18 mouse cellular contexts compared by ENCODE assay signal in the genomic region with DNA sequence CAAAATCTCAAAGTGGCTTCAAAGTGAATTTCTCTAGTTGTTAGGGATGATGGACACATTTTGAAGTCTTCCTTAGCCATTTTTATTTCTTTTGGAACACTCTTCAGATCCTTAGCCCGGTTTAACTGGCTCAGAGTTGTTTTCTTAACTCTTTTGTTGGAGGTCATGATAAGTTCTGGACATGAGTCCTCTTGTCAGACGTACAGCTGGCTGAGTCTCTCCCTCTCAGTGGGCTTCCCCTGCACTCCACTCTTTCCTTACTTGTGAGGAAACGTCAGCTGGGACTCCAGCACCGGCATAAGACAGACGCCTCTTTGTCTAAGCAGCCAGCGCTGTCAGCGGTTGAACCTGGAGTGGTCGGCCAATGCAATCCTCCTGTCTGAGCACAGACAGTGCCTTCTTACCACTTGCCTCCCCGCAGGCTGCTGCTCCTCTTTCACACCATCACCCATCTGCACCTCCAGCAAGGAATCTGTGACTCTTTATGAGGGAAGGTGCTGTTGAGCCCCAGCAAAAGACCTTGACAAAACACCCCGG. TPM values are rescaled to one million over a fixed set of nuclear protein-coding genes. Genes with fewer than 3 reads are reported as not detected.
DNase-seq lines count a peak whose midpoint lies in the region; ATAC-seq lines count a peak whose summit lies in the region.
"Had no signal": no experiment of that assay in that cellular context is flagged by ENCODE, and none has a peak within 500 bp of the region (broad histone marks: within the 10 kb centered on the region; RNA-seq: fewer than 3 reads in every experiment).

No protein-coding gene starts in this region.

- DNase-seq in heart, postnatal 36 days, result no peak
- DNase-seq in limb, embryonic 11.5 days (ENCODE audit: low spot score), result no peak
- no peak for DNase-seq in limb, embryonic 10.5 days (ENCODE audit: low spot score)
- DNase-seq in embryonic facial prominence, embryonic 11.5 days (ENCODE audit: low spot score), result peak; percentile 23
- no peak for DNase-seq in layer of hippocampus, adult 18-20 months (ENCODE audit: low spot score in 2 of 2)
- DNase-seq in layer of hippocampus, adult 11-12 months (ENCODE audit: low spot score), result no peak
- DNase-seq: adrenal gland, postnatal 36 days; cerebellum, adult 11 months; gastrocnemius, postnatal 25 days; layer of hippocampus, adult 9-11 months; left cerebral cortex, postnatal 4 days had no signal

- intact Hi-C loops in heart, postnatal 36 days (cut with DNase I), result no loop called here

- H3K27me3 ChIP-seq in heart, embryonic 13.5 days (replicated peaks), result peaks cover 4% of the 10 kb centered on the region; the same call in 1 of the 2 replicates
- H3K27me3 ChIP-seq in limb, embryonic 11.5 days (ENCODE audit: control insufficient read depth, insufficient read depth, low read length), result no peaks in the 10 kb centered on the region
- H3K27me3 ChIP-seq in limb, embryonic 10.5 days (ENCODE audit: low read depth, poor library complexity, severe bottlenecking), result no peaks in the 10 kb centered on the region
- no peaks in the 10 kb centered on the region for H3K27me3 ChIP-seq in embryonic facial prominence, embryonic 11.5 days (ENCODE audit: control insufficient read depth, insufficient read depth, low read length)
- no peaks in the 10 kb centered on the region for H3K27me3 ChIP-seq in limb, embryonic 12.5 days
- H3K27me3 ChIP-seq: midbrain, embryonic 12.5 days; neural tube, embryonic 13.5 days had no signal

- peak overlapping the region; percentile 46 for H3K27ac ChIP-seq in heart, embryonic 13.5 days (replicated peaks)
- 0 out of 2 replicates have a peak overlapping the region, but pooled peaks have one; percentile 4 for H3K27ac ChIP-seq in limb, embryonic 11.5 days (replicated peaks; ENCODE audit: low read depth, low read length)
- no peak overlapping the region for H3K27ac ChIP-seq in limb, embryonic 10.5 days
- H3K27ac ChIP-seq in embryonic facial prominence, embryonic 11.5 days (replicated peaks; ENCODE audit: low read depth, low read length), result no peak overlapping the region
- peak overlapping the region; percentile 41; the same call in 1 of the 2 replicates for H3K27ac ChIP-seq in limb, embryonic 12.5 days
- H3K27ac ChIP-seq: midbrain, embryonic 12.5 days; neural tube, embryonic 13.5 days had no signal

- peaks cover 29% of the 10 kb centered on the region for H3K4me1 ChIP-seq in heart, embryonic 13.5 days
- H3K4me1 ChIP-seq in limb, embryonic 11.5 days (ENCODE audit: control insufficient read depth, insufficient read depth, low read length), result no peaks in the 10 kb centered on the region
- no peaks in the 10 kb centered on the region for H3K4me1 ChIP-seq in limb, embryonic 10.5 days
- no peaks in the 10 kb centered on the region for H3K4me1 ChIP-seq in embryonic facial prominence, embryonic 11.5 days (ENCODE audit: control insufficient read depth, insufficient read depth, low read length)
- 0 out of 2 replicates have a peak, but pooled peaks cover 3% of the 10 kb centered on the region for H3K4me1 ChIP-seq in limb, embryonic 12.5 days (replicated peaks)
- H3K4me1 ChIP-seq: midbrain, embryonic 12.5 days had no signal

- 19% methylated on average over 10 of the region's 10 CpGs for WGBS in heart, embryonic 13.5 days
- 59% methylated on average over 10 of the region's 10 CpGs for WGBS in limb, embryonic 11.5 days
- 55% methylated on average over 10 of the region's 10 CpGs for WGBS in limb, embryonic 10.5 days
- WGBS in embryonic facial prominence, embryonic 11.5 days, result 31% methylated on average over 10 of the region's 10 CpGs
- WGBS in limb, embryonic 12.5 days, result 53% methylated on average over 10 of the region's 10 CpGs

- ATAC-seq in heart, embryonic 13.5 days (ENCODE audit: extremely low read depth, insufficient number of reproducible peaks, low FRiP score, low TSS enrichment), result no peak
- no peak for ATAC-seq in limb, embryonic 11.5 days (ENCODE audit: insufficient number of reproducible peaks, low FRiP score, low TSS enrichment, low read depth)
- no peak for ATAC-seq in embryonic facial prominence, embryonic 11.5 days (replicated peaks; ENCODE audit: insufficient number of reproducible peaks, low FRiP score, low TSS enrichment, low read depth)
- ATAC-seq in limb, embryonic 12.5 days (ENCODE audit: insufficient number of reproducible peaks, insufficient read depth, low FRiP score, low TSS enrichment, low read depth), result no peak
- ATAC-seq: intestine, postnatal 0 days had no signal

- no peak overlapping the region for H3K9ac ChIP-seq in heart, embryonic 13.5 days
- no peak overlapping the region for H3K9ac ChIP-seq in limb, embryonic 11.5 days (ENCODE audit: low read length)
- no peak overlapping the region for H3K9ac ChIP-seq in embryonic facial prominence, embryonic 11.5 days (replicated peaks; ENCODE audit: low read length)
- H3K9ac ChIP-seq in limb, embryonic 12.5 days (replicated peaks), result no peak overlapping the region
- H3K9ac ChIP-seq: midbrain, embryonic 12.5 days; neural tube, embryonic 13.5 days had no signal

- H3K9me3 ChIP-seq in heart, embryonic 13.5 days, result no peaks in the 10 kb centered on the region
- no peaks in the 10 kb centered on the region for H3K9me3 ChIP-seq in limb, embryonic 11.5 days (ENCODE audit: control insufficient read depth, low read length)
- H3K9me3 ChIP-seq in limb, embryonic 10.5 days (replicated peaks), result peaks cover 2% of the 10 kb centered on the region; the same call in 1 of the 2 replicates
- no peaks in the 10 kb centered on the region for H3K9me3 ChIP-seq in embryonic facial prominence, embryonic 11.5 days (replicated peaks; ENCODE audit: control insufficient read depth, low read length)
- H3K9me3 ChIP-seq in limb, embryonic 12.5 days, result peaks cover 10% of the 10 kb centered on the region; the same call in 1 of the 2 replicates
- H3K9me3 ChIP-seq: neural tube, embryonic 13.5 days had no signal

- peaks cover 36% of the 10 kb centered on the region for H3K36me3 ChIP-seq in heart, embryonic 13.5 days
- H3K36me3 ChIP-seq in limb, embryonic 11.5 days (ENCODE audit: control insufficient read depth, insufficient read depth, low read length), result peaks cover 13% of the 10 kb centered on the region; the same call in 1 of the 2 replicates
- H3K36me3 ChIP-seq in limb, embryonic 10.5 days, result peaks cover 37% of the 10 kb centered on the region
- H3K36me3 ChIP-seq in embryonic facial prominence, embryonic 11.5 days (replicated peaks; ENCODE audit: control insufficient read depth, insufficient read depth, low read depth, low read length), result peaks cover 3% of the 10 kb centered on the region; the same call in 1 of the 2 replicates
- peaks cover 32% of the 10 kb centered on the region for H3K36me3 ChIP-seq in limb, embryonic 12.5 days

- no peak overlapping the region for H3K4me2 ChIP-seq in heart, embryonic 13.5 days
- H3K4me2 ChIP-seq in limb, embryonic 11.5 days (ENCODE audit: low read depth, severe bottlenecking), result no peak overlapping the region
- no peak overlapping the region for H3K4me2 ChIP-seq in embryonic facial prominence, embryonic 11.5 days (ENCODE audit: low read depth, low read length)
- H3K4me2 ChIP-seq in limb, embryonic 12.5 days, result no peak overlapping the region
- H3K4me2 ChIP-seq: midbrain, embryonic 12.5 days; neural tube, embryonic 13.5 days had no signal

- H3K4me3 ChIP-seq in heart, embryonic 13.5 days, result no peak overlapping the region
- H3K4me3 ChIP-seq in limb, embryonic 11.5 days (ENCODE audit: low read depth, low read length), result no peak overlapping the region
- no peak overlapping the region for H3K4me3 ChIP-seq in limb, embryonic 10.5 days
- H3K4me3 ChIP-seq in embryonic facial prominence, embryonic 11.5 days (ENCODE audit: low read depth, low read length), result no peak overlapping the region
- H3K4me3 ChIP-seq in limb, embryonic 12.5 days (replicated peaks), result no peak overlapping the region
- H3K4me3 ChIP-seq: midbrain, embryonic 12.5 days; neural tube, embryonic 13.5 days had no signal

RNA-seq across cellular contexts. Expression of gene Spata21, which starts 20.1 kb away (rescaled TPM):
- polyA plus RNA-seq in heart, embryonic 13.5 days (2015; fragmentation: Nextera tagmentation; extraction: Ambion mirVana), result not detected in 2 replicates
- total RNA-seq in heart, postnatal 36 days (2021), result not detected
- 0.32 TPM in 1 of 2 replicates, not detected in the other for polyA plus RNA-seq in limb, embryonic 11.5 days (2014; fragmentation: Nextera tagmentation; extraction: Ambion mirVana)
- 0.18 TPM in 1 of 2 replicates, not detected in the other for polyA plus RNA-seq in limb, embryonic 10.5 days (2016; fragmentation: Nextera tagmentation; extraction: Ambion mirVana)
- not detected in 2 replicates for polyA plus RNA-seq in embryonic facial prominence, embryonic 11.5 days (2014; fragmentation: Nextera tagmentation; extraction: Ambion mirVana)
- polyA plus RNA-seq in limb, embryonic 12.5 days (2016; fragmentation: Nextera tagmentation; extraction: Ambion mirVana), result 0.28 TPM in 1 of 2 replicates, not detected in the other
- total RNA-seq in layer of hippocampus, adult 18-20 months (2021), result under 1 TPM in 1 of 2 experiments, not detected in 1; 0.35 TPM
- total RNA-seq: adrenal gland, postnatal 36 days; common myeloid progenitor, adult 5-6 weeks; gastrocnemius, postnatal 25 days had no signal
- polyA plus RNA-seq: forebrain, embryonic 11.5 days; neural tube, embryonic 13.5 days had no signal

RNA-seq across cellular contexts. Expression of gene Necap2, which starts 30.1 kb away (rescaled TPM):
- 39.7 and 43.7 TPM in 2 replicates for polyA plus RNA-seq in heart, embryonic 13.5 days (2015; fragmentation: Nextera tagmentation; extraction: Ambion mirVana)
- total RNA-seq in heart, postnatal 36 days (2021), result 10 to 100 TPM; 17.2 to 18.1 TPM
- 65.0 and 71.0 TPM in 2 replicates for polyA plus RNA-seq in limb, embryonic 11.5 days (2014; fragmentation: Nextera tagmentation; extraction: Ambion mirVana)
- polyA plus RNA-seq in limb, embryonic 10.5 days (2016; fragmentation: Nextera tagmentation; extraction: Ambion mirVana), result 67.9 and 82.8 TPM in 2 replicates
- polyA plus RNA-seq in embryonic facial prominence, embryonic 11.5 days (2014; fragmentation: Nextera tagmentation; extraction: Ambion mirVana), result 57.0 and 64.9 TPM in 2 replicates
- 87.1 and 87.7 TPM in 2 replicates for polyA plus RNA-seq in limb, embryonic 12.5 days (2016; fragmentation: Nextera tagmentation; extraction: Ambion mirVana)
- total RNA-seq in layer of hippocampus, adult 18-20 months (2021), result 10 to 100 TPM; 36.6 to 42.8 TPM

RNA-seq across cellular contexts. Expression of gene Szrd1, which starts 31.3 kb away (rescaled TPM):
- polyA plus RNA-seq in heart, embryonic 13.5 days (2015; fragmentation: Nextera tagmentation; extraction: Ambion mirVana), result 31.3 and 33.8 TPM in 2 replicates
- 10 to 100 TPM; 91.0 to 93.7 TPM for total RNA-seq in heart, postnatal 36 days (2021)
- polyA plus RNA-seq in limb, embryonic 11.5 days (2014; fragmentation: Nextera tagmentation; extraction: Ambion mirVana), result 30.5 and 39.1 TPM in 2 replicates
- polyA plus RNA-seq in limb, embryonic 10.5 days (2016; fragmentation: Nextera tagmentation; extraction: Ambion mirVana), result 39.0 and 40.2 TPM in 2 replicates
- polyA plus RNA-seq in embryonic facial prominence, embryonic 11.5 days (2014; fragmentation: Nextera tagmentation; extraction: Ambion mirVana), result 36.3 and 36.6 TPM in 2 replicates
- 34.2 and 34.5 TPM in 2 replicates for polyA plus RNA-seq in limb, embryonic 12.5 days (2016; fragmentation: Nextera tagmentation; extraction: Ambion mirVana)
- 10 to 100 TPM; 58.5 to 61.0 TPM for total RNA-seq in layer of hippocampus, adult 18-20 months (2021)

RNA-seq across cellular contexts. Expression of gene Fbxo42, which starts 39.4 kb away (rescaled TPM):
- polyA plus RNA-seq in heart, embryonic 13.5 days (2015; fragmentation: Nextera tagmentation; extraction: Ambion mirVana), result 12.8 and 14.2 TPM in 2 replicates
- total RNA-seq in heart, postnatal 36 days (2021), result 10 to 100 TPM; 11.4 to 11.8 TPM
- polyA plus RNA-seq in limb, embryonic 11.5 days (2014; fragmentation: Nextera tagmentation; extraction: Ambion mirVana), result 30.4 and 36.6 TPM in 2 replicates
- 27.1 and 32.2 TPM in 2 replicates for polyA plus RNA-seq in limb, embryonic 10.5 days (2016; fragmentation: Nextera tagmentation; extraction: Ambion mirVana)
- 23.7 and 25.2 TPM in 2 replicates for polyA plus RNA-seq in embryonic facial prominence, embryonic 11.5 days (2014; fragmentation: Nextera tagmentation; extraction: Ambion mirVana)
- polyA plus RNA-seq in limb, embryonic 12.5 days (2016; fragmentation: Nextera tagmentation; extraction: Ambion mirVana), result 31.2 and 32.0 TPM in 2 replicates
- total RNA-seq in layer of hippocampus, adult 18-20 months (2021), result 10 to 100 TPM; 23.2 to 24.4 TPM

RNA-seq across cellular contexts. Expression of gene Crocc, which starts 47.9 kb away (rescaled TPM):
- 3.4 and 3.5 TPM in 2 replicates for polyA plus RNA-seq in heart, embryonic 13.5 days (2015; fragmentation: Nextera tagmentation; extraction: Ambion mirVana)
- 1 to 10 TPM; 4.3 to 5.5 TPM for total RNA-seq in heart, postnatal 36 days (2021)
- polyA plus RNA-seq in limb, embryonic 11.5 days (2014; fragmentation: Nextera tagmentation; extraction: Ambion mirVana), result 8.7 and 9.0 TPM in 2 replicates
- 10.6 and 11.4 TPM in 2 replicates for polyA plus RNA-seq in limb, embryonic 10.5 days (2016; fragmentation: Nextera tagmentation; extraction: Ambion mirVana)
- polyA plus RNA-seq in embryonic facial prominence, embryonic 11.5 days (2014; fragmentation: Nextera tagmentation; extraction: Ambion mirVana), result 6.8 and 7.5 TPM in 2 replicates
- polyA plus RNA-seq in limb, embryonic 12.5 days (2016; fragmentation: Nextera tagmentation; extraction: Ambion mirVana), result 11.1 and 13.2 TPM in 2 replicates
- total RNA-seq in layer of hippocampus, adult 18-20 months (2021), result 10 to 100 TPM; 54.5 to 67.0 TPM

Comparison
In these comparisons a context has a peak if more than half of its experiments do, and no peak if none do; other contexts are left out.
1. H3K27ac ChIP-seq: peak in heart, embryonic 13.5 days (single experiment), limb, embryonic 11.5 days (single experiment) and limb, embryonic 12.5 days (single experiment); none in limb, embryonic 10.5 days (single experiment) and embryonic facial prominence, embryonic 11.5 days (single experiment).